Mouse (Mus musculus) stomach, postnatal 0 days (tissue): ENCODE measurements around the gene Cmpk2. TPM values are rescaled to one million over a fixed set of nuclear protein-coding genes. Genes with fewer than 3 reads are reported as not detected.

Experiments used
- ATAC-seq: fragments of 200-750 bp; cut with Nextera tagmentation; 2 replicates; pipeline ENCODE4 v1.8.0; 2017; ENCODE audit not compliant: low FRiP score, low TSS enrichment
- DNase-seq: peaks from one replicate; pipeline ENCODE4 v3.0.0-alpha.2; 2016; ENCODE audit warnings: low spot score
- H3K27ac ChIP-seq: fragments of 300-500 bp; sonication (generic); replicated peaks from 2 replicates; pipeline ENCODE4 v1.5.1; 2014; ENCODE audit warnings: mild to moderate bottlenecking, control low read depth
- H3K27me3 ChIP-seq: fragments of 300-500 bp; sonication (generic); 2 replicates; pipeline ENCODE4 v1.6.1; 2014; ENCODE audit warnings: low read length; ENCODE audit not compliant: control insufficient read depth, insufficient read depth
- H3K36me3 ChIP-seq: fragments of 300-500 bp; sonication (generic); 2 replicates; pipeline ENCODE4 v1.6.1; 2014; ENCODE audit warnings: low read length, mixed read lengths; ENCODE audit not compliant: control insufficient read depth, insufficient read depth
- H3K4me1 ChIP-seq: fragments of 300-500 bp; sonication (generic); replicated peaks from 2 replicates; pipeline ENCODE4 v1.6.1; 2014; ENCODE audit warnings: antibody characterized with exemption; ENCODE audit not compliant: control insufficient read depth, insufficient read depth
- H3K4me2 ChIP-seq: fragments of 300-500 bp; sonication (generic); replicated peaks from 2 replicates; pipeline ENCODE4 v1.6.1; 2014; ENCODE audit warnings: low read depth, mild to moderate bottlenecking, control low read depth, moderate library complexity
- H3K4me3 ChIP-seq: fragments of 300-500 bp; sonication (generic); 2 replicates; pipeline ENCODE4 v1.5.1; 2014; ENCODE audit warnings: low read depth, low read length, control low read depth
- H3K9ac ChIP-seq: fragments of 300-500 bp; sonication (generic); 2 replicates; pipeline ENCODE4 v1.6.1; 2014; ENCODE audit warnings: mild to moderate bottlenecking, low read length, control low read depth, mixed read lengths
- H3K9me3 ChIP-seq: fragments of 300-500 bp; sonication (generic); 2 replicates; pipeline ENCODE4 v1.6.1; 2016; ENCODE audit warnings: low read length; ENCODE audit not compliant: control insufficient read depth
- CTCF ChIP-seq: IDR thresholded peaks from 2 replicates; pipeline ENCODE4 v1.5.1; 2016; ENCODE audit warnings: antibody characterized with exemption, low read depth, mild to moderate bottlenecking, moderate library complexity
- EP300 ChIP-seq: optimal IDR thresholded peaks from 2 replicates; pipeline ENCODE3; 2016; ENCODE audit warnings: antibody characterized with exemption
- WGBS: fragments of 180-500 bp; shearing (Covaris S2); extraction: QIAGEN DNeasy Blood & Tissue Kit; methylation state at CpG from one replicate; pipeline ENCODE4 v1.1.7; 2014; 5-methylcytosine and 5-hydroxymethylcytosine counted together
- polyA plus RNA-seq: library from polyadenylated mRNA; unstranded; fragments of >200 nt; fragmentation: Nextera tagmentation; extraction: Ambion mirVana; gene quantifications from 2 replicates; pipeline ENCODE4 v1.2.1, GENCODE M21; 2015

Gene Cmpk2
- polyA plus RNA-seq, 1 experiment from 2014 or later = 2.9 TPM

GRCm38 (mm10) chr12:26454682-26455081, 14.3 kb upstream of the Cmpk2 start:
- Histone ChIP-seq H3K9me3 (no peaks in the 10 kb centered on the region), H3K27me3 (no peaks in the 10 kb centered on the region), H3K27ac (no peak overlapping the region), H3K4me2 (no peak overlapping the region), H3K4me3 (no peak overlapping the region), H3K9ac (no peak overlapping the region), H3K4me1 (peaks cover 5% of the 10 kb centered on the region), H3K36me3 (no peaks in the 10 kb centered on the region)
- ATAC-seq = 0 out of 2 replicates have a peak, but pooled peaks have one; percentile 33
- no peak for DNase-seq
- TF ChIP-seq CTCF = no peak
- no peak for TF ChIP-seq EP300
- 33% methylated on average over 5 of the region's 5 CpGs for whole genome bisulfite sequencing

DNA sequence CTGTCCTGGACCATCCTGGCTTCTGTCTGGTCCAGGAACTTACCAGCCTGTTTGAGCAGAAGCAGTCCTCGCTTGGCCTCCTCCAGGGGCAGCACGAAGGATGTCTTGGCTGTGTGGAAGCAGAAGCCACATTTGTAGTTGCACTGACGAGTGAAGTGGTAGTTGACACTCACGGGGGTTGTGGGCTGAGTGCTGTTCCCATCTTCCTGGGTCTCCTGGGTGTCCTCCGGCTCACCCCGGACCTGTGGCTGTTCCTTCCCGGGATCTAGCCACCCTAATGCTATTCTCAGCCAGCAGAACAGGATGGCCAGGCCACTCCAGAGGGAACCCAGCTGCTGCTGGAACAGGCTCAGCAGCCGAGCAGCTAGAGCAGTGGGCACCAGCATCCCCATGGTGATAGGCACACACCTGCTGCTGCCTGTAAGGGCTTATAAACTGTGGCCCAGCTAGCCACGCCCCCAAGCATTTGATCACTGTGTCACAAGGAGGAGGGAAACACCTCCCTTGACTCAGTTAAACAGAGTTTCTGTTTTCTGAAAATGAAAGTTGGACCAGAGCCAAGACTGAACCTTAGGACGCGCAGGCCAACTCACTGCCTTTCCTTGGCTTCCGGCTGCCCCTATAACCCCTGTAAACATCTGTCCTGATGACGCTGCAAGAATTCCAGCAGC, 12.8 kb upstream of the Cmpk2 start, which contains the start of gene Rsad2:
Gene Rsad2, minus strand, starts transcription at position 425 of the 671 bp plus-strand sequence.
- Histone ChIP-seq H3K4me2 (peak within 1 kb of the TSS; percentile 46), H3K4me3 (peak within 1 kb of the TSS; percentile 13), H3K4me1 (peaks cover 5% of the 10 kb centered on the region), H3K27ac (no peak within 1 kb of the TSS), H3K27me3 (no peaks in the 10 kb centered on the region), H3K9ac (0 out of 2 replicates have a peak within 1 kb of the TSS, but pooled peaks have one; percentile 13), H3K9me3 (no peaks in the 10 kb centered on the region), H3K36me3 (no peaks in the 10 kb centered on the region)
- 20% methylated on average over 13 of the region's 13 CpGs for WGBS
- no peak for TF ChIP-seq CTCF
- TF ChIP-seq EP300 = no peak
- DNase-seq (peak; percentile 85), ATAC-seq (peak; percentile 94)

DNA sequence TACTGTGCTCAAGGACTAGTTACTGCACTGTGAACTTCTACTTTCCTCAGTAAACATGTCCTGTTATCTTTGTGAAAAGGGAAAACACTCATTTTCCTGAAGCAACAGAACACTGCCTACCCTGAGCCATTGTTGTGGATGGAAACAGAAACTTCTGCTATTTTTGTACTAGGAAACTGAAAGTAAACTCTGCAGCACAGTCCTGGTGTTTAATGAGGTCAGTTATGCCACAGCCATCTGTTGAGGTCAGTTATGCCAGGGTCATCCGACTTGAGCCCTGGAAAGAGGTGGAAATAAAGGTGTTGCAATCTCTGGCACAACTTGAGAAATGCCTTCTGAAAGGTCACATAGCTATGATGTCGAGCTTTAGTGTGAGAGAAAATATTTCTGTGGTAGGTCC, 8.9 kb upstream of the Cmpk2 start:
- H3K9ac ChIP-seq = no peak overlapping the region
- peak; percentile 24; the same call in 1 of the 2 replicates for ATAC-seq
- 30% methylated on average over 2 of the region's 2 CpGs for WGBS
- H3K27me3 ChIP-seq = no peaks in the 10 kb centered on the region
- no peaks in the 10 kb centered on the region for H3K36me3 ChIP-seq
- no peak for DNase-seq
- no peak overlapping the region for H3K4me2 ChIP-seq
- TF ChIP-seq CTCF (no peak), EP300 (no peak)
- peaks cover 5% of the 10 kb centered on the region for H3K4me1 ChIP-seq
- no peak overlapping the region for H3K4me3 ChIP-seq
- H3K27ac ChIP-seq = no peak overlapping the region
- H3K9me3 ChIP-seq = no peaks in the 10 kb centered on the region

DNA sequence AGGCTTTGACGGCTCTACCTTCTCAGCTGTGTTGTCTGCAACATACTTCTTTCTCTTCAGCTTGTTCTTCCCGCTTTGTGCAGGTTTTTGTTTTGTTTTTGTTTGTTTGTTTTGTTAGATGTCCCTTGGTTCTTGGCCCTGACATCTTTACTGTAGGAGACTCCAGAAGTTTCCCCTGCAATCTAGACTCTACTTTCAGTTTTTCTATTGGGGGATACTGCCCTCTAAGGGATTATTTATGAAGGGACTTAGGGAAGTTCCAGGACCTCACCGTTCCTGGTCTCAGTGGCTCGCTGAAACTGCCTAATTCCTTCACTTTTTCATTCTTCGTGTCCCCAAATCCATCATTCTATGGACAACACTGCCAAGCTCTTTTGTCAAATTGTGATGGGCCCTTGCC, 3.4 kb upstream of the Cmpk2 start:
- 56% methylated on average over 5 of the region's 5 CpGs for WGBS

GRCm38 (mm10) chr12:26470042-26470409, 1.0 kb downstream of the Cmpk2 start:
- no peaks in the 10 kb centered on the region for H3K9me3 ChIP-seq
- H3K27ac ChIP-seq = no peak overlapping the region; the same call in 1 of the 2 replicates
- H3K27me3 ChIP-seq = no peaks in the 10 kb centered on the region
- H3K4me1 ChIP-seq = no peaks in the 10 kb centered on the region
- peak overlapping the region; percentile 97 for H3K4me2 ChIP-seq
- H3K4me3 ChIP-seq = peak overlapping the region; percentile 74
- H3K36me3 ChIP-seq = no peaks in the 10 kb centered on the region
- WGBS = 23% methylated on average over 6 of the region's 6 CpGs
- 0 out of 2 replicates have a peak, but pooled peaks have one; percentile 24 for TF ChIP-seq CTCF
- TF ChIP-seq EP300 = no peak
- ATAC-seq (peak; percentile 54; the same call in 1 of the 2 replicates), DNase-seq (no peak)
- peak overlapping the region; percentile 76 for H3K9ac ChIP-seq

More for the DNA sequence above, 3.4 kb upstream of the Cmpk2 start:
- no peak overlapping the region for H3K9ac ChIP-seq
- no peak overlapping the region for H3K4me3 ChIP-seq
- no peaks in the 10 kb centered on the region for H3K9me3 ChIP-seq
- TF ChIP-seq CTCF (peak; percentile 41), EP300 (no peak)
- H3K36me3 ChIP-seq = no peaks in the 10 kb centered on the region
- DNase-seq = no peak
- H3K4me1 ChIP-seq = no peaks in the 10 kb centered on the region
- ATAC-seq = no peak
- no peaks in the 10 kb centered on the region for H3K27me3 ChIP-seq
- no peak overlapping the region for H3K27ac ChIP-seq
- no peak overlapping the region for H3K4me2 ChIP-seq

- TF ChIP-seq CTCF (no peak), EP300 (no peak)
- no peak for DNase-seq
- Histone ChIP-seq H3K9ac (no peak overlapping the region), H3K4me1 (no peaks in the 10 kb centered on the region), H3K9me3 (no peaks in the 10 kb centered on the region), H3K27me3 (no peaks in the 10 kb centered on the region), H3K4me3 (no peak overlapping the region), H3K36me3 (no peaks in the 10 kb centered on the region), H3K27ac (no peak overlapping the region), H3K4me2 (no peak overlapping the region)
- 62% methylated on average over 3 of the region's 3 CpGs for WGBS
- ATAC-seq = no peak
Observed at GRCm38 (mm10) chr12:26471376-26471775, 2.4 kb downstream of the Cmpk2 start.
